Comparison of ENCODE assay signal across 8 mouse cellular contexts in genomic region chr4:80872847-80873644, GRCm38 (mm10). TPM values are rescaled to one million over a fixed set of nuclear protein-coding genes. Genes with fewer than 3 reads are reported as not detected.
DNase-seq lines count a peak whose midpoint lies in the region; ATAC-seq lines count a peak whose summit lies in the region.
"Had no signal": no experiment of that assay in that cellular context is flagged by ENCODE, and none has a peak within 500 bp of the region (broad histone marks: within the 10 kb centered on the region; RNA-seq: fewer than 3 reads in every experiment).

No protein-coding gene starts in this region.

- H3K36me3 ChIP-seq in midbrain, embryonic 12.5 days = no peaks in the 10 kb centered on the region
- no peaks in the 10 kb centered on the region for H3K36me3 ChIP-seq in midbrain, embryonic 15.5 days (replicated peaks)
- H3K36me3 ChIP-seq in stomach, embryonic 15.5 days = no peaks in the 10 kb centered on the region
- H3K36me3 ChIP-seq: embryonic facial prominence, embryonic 15.5 days had no signal

- H3K9ac ChIP-seq in midbrain, embryonic 12.5 days (replicated peaks) = no peak overlapping the region
- H3K9ac ChIP-seq in midbrain, embryonic 15.5 days = no peak overlapping the region
- H3K9ac ChIP-seq in stomach, embryonic 15.5 days = no peak overlapping the region
- H3K9ac ChIP-seq: embryonic facial prominence, embryonic 15.5 days had no signal

- no peak overlapping the region for H3K27ac ChIP-seq in midbrain, embryonic 12.5 days (replicated peaks)
- H3K27ac ChIP-seq in midbrain, embryonic 15.5 days = no peak overlapping the region
- H3K27ac ChIP-seq in stomach, embryonic 15.5 days = no peak overlapping the region
- H3K27ac ChIP-seq: embryonic facial prominence, embryonic 15.5 days had no signal

- H3K4me3 ChIP-seq in midbrain, embryonic 12.5 days = no peak overlapping the region
- H3K4me3 ChIP-seq in midbrain, embryonic 15.5 days = no peak overlapping the region
- no peak overlapping the region for H3K4me3 ChIP-seq in stomach, embryonic 15.5 days (replicated peaks)
- H3K4me3 ChIP-seq: embryonic facial prominence, embryonic 15.5 days had no signal

- no peaks in the 10 kb centered on the region for H3K27me3 ChIP-seq in midbrain, embryonic 12.5 days
- no peaks in the 10 kb centered on the region for H3K27me3 ChIP-seq in midbrain, embryonic 15.5 days (replicated peaks)
- no peaks in the 10 kb centered on the region for H3K27me3 ChIP-seq in stomach, embryonic 15.5 days (replicated peaks)
- H3K27me3 ChIP-seq: embryonic facial prominence, embryonic 15.5 days had no signal

- 0 out of 2 replicates have a peak, but pooled peaks have one; percentile 42 for ATAC-seq in midbrain, embryonic 12.5 days (ENCODE audit: low FRiP score, low read depth)
- no peak for ATAC-seq in midbrain, embryonic 15.5 days (replicated peaks)
- peak; percentile 50; the same call in 1 of the 2 replicates for ATAC-seq in stomach, embryonic 15.5 days (ENCODE audit: insufficient read depth, low FRiP score, low read depth)
- no peak for ATAC-seq in megakaryocyte, adult 5-6 weeks (ENCODE audit: poor library complexity, severe bottlenecking)

- 43% methylated on average over 6 of the region's 6 CpGs for WGBS in midbrain, embryonic 12.5 days
- 44% methylated on average over 6 of the region's 6 CpGs for WGBS in midbrain, embryonic 15.5 days
- WGBS in stomach, embryonic 15.5 days = 44% methylated on average over 6 of the region's 6 CpGs

- H3K4me1 ChIP-seq in midbrain, embryonic 12.5 days = no peaks in the 10 kb centered on the region
- H3K4me1 ChIP-seq in midbrain, embryonic 15.5 days = no peaks in the 10 kb centered on the region
- no peaks in the 10 kb centered on the region for H3K4me1 ChIP-seq in stomach, embryonic 15.5 days

- H3K4me2 ChIP-seq in midbrain, embryonic 12.5 days (replicated peaks) = no peak overlapping the region
- H3K4me2 ChIP-seq in midbrain, embryonic 15.5 days = no peak overlapping the region
- no peak overlapping the region for H3K4me2 ChIP-seq in stomach, embryonic 15.5 days
- H3K4me2 ChIP-seq: embryonic facial prominence, embryonic 15.5 days had no signal

- peak; percentile 76 for DNase-seq in embryo, embryonic 10.5 days (ENCODE audit: low spot score)
- DNase-seq in kidney, postnatal 4 days = peak; percentile 18 to 22
- no peak for DNase-seq in left cerebral cortex, adult 11 months (ENCODE audit: low spot score)

- H3K9me3 ChIP-seq in midbrain, embryonic 12.5 days = no peaks in the 10 kb centered on the region
- H3K9me3 ChIP-seq in midbrain, embryonic 15.5 days = no peaks in the 10 kb centered on the region
- H3K9me3 ChIP-seq in stomach, embryonic 15.5 days = no peaks in the 10 kb centered on the region
- H3K9me3 ChIP-seq: embryonic facial prominence, embryonic 15.5 days had no signal

RNA-seq across cellular contexts. Expression of gene Lurap1l, which starts 37.4 kb away (rescaled TPM):
- 5.3 and 5.9 TPM in 2 replicates for polyA plus RNA-seq in midbrain, embryonic 12.5 days (2016; fragmentation: Nextera tagmentation; extraction: Ambion mirVana)
- 9.0 and 9.2 TPM in 2 replicates for polyA plus RNA-seq in midbrain, embryonic 15.5 days (2015; fragmentation: Nextera tagmentation; extraction: Ambion mirVana)
- 33.9 and 37.3 TPM in 2 replicates for polyA plus RNA-seq in stomach, embryonic 15.5 days (2015; fragmentation: Nextera tagmentation; extraction: Ambion mirVana)
- not detected in 2 replicates for total RNA-seq in megakaryocyte, adult 5-6 weeks (2015)
- not detected in 2 replicates for total RNA-seq in megakaryocyte, adult 5-6 weeks (2017)

RNA-seq across cellular contexts. Expression of gene Tyrp1, which starts 39.1 kb away (rescaled TPM):
- 0.29 and 0.31 TPM in 2 replicates for polyA plus RNA-seq in midbrain, embryonic 12.5 days (2016; fragmentation: Nextera tagmentation; extraction: Ambion mirVana)
- 0.14 and 0.21 TPM in 2 replicates for polyA plus RNA-seq in midbrain, embryonic 15.5 days (2015; fragmentation: Nextera tagmentation; extraction: Ambion mirVana)
- not detected in 2 replicates for polyA plus RNA-seq in stomach, embryonic 15.5 days (2015; fragmentation: Nextera tagmentation; extraction: Ambion mirVana)
- not detected in 2 replicates for total RNA-seq in megakaryocyte, adult 5-6 weeks (2015)
- not detected in 2 replicates for total RNA-seq in megakaryocyte, adult 5-6 weeks (2017)

Comparison
In these comparisons a context has a peak if more than half of its experiments do, and no peak if none do; other contexts are left out.
1. ATAC-seq: peak in midbrain, embryonic 12.5 days (single experiment) and stomach, embryonic 15.5 days (single experiment); none in midbrain, embryonic 15.5 days (single experiment) and megakaryocyte, adult 5-6 weeks (single experiment).